Mouse (Mus musculus) small intestine, adult 2 months (tissue): ENCODE results near the gene Nsg2.

ENCODE experiments used
- CTCF ChIP-seq: fragments of 200-500 bp; IDR thresholded peaks from 2 replicates; pipeline ENCODE4 v1.5.1; 2012; ENCODE audit warnings: low read depth, mild to moderate bottlenecking, control low read depth, inconsistent platforms, low read length, moderate library complexity, mixed read lengths; ENCODE audit not compliant: insufficient replicate concordance, insufficient read length; ENCODE audit errors: extremely low read depth
- POLR2A ChIP-seq: fragments of 200-500 bp; IDR thresholded peaks from 2 replicates; pipeline ENCODE4 v1.6.1; 2012; ENCODE audit warnings: low read depth, mild to moderate bottlenecking, control low read depth, inconsistent platforms, low read length, moderate library complexity

GRCm38 (mm10) chr11:32108441-32108840, 108.2 kb downstream of the Nsg2 start:
- TF ChIP-seq CTCF (no peak), POLR2A (no peak)
